Mouse (Mus musculus): ENCODE data around the gene Spata48.

DNA sequence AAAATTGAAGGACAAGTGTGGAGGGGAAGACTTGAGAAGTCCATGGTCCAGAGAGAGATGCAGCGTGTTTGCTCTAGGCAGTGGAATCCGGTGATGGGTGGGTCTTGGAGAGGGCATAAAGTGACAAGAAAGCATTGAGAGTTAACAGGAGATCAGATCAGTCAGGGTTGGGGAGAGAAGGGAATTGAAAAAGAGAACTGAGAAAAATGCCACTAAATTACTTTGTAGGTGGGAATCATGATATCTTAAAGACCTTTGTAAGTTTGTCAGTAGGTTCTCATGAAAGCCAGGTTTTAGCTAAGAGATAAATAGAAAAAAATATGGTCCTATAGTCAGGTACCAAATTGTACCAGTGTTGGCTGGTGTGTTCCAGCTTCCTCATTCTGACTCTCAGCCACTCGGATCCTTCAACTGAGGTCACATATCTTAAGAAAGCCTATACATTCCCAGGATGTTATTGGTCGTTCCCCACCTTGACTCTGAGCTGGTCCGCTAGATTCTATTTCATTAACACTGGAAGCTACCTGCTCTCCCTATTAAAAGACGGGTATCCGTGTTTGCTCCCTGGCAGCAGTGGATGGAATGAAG lies 97.3 kb downstream of the Spata48 start:
- TF ChIP-seq CTCF (IDR thresholded peaks at IDR 0.05; ENCODE audit: control insufficient read depth, insufficient read depth, insufficient read length) (no peak), USF1 (IDR thresholded peaks at IDR 0.05; ENCODE audit: low read depth) (no peak), CEBPB (IDR thresholded peaks at IDR 0.05; ENCODE audit: low read depth) (no peak), MYOG (IDR thresholded peaks at IDR 0.05; ENCODE audit: control insufficient read depth, extremely low read depth, insufficient read length) (no peak), FOSL1 (IDR thresholded peaks at IDR 0.05; ENCODE audit: insufficient read depth, low read length, poor library complexity, severe bottlenecking) (no peak), MYOD1 (IDR thresholded peaks at IDR 0.05; ENCODE audit: control insufficient read depth, insufficient read length, low read depth) (no peak), MAX (IDR thresholded peaks at IDR 0.05) (no peak)

All from C2C12 (cell line).